Mouse (Mus musculus) erythroblast, adult 5-6 weeks (primary cell): ENCODE results near the gene Pou2f2. TPM values are rescaled to one million over a fixed set of nuclear protein-coding genes. Genes with fewer than 3 reads are reported as not detected.
A peak's percentile ranks its signal among the peaks of the same experiment; 100 is the strongest.

ENCODE experiments used
- ATAC-seq: replicated peaks from 2 replicates; pipeline ENCODE4 v1.8.0; 2016; ENCODE audit warnings: moderate number of reproducible peaks, mild to moderate bottlenecking, moderate TSS enrichment, inconsistent platforms; ENCODE audit not compliant: poor library complexity, low FRiP score, severe bottlenecking
- total RNA-seq, 2 experiments: library from RNA; stranded (forward) in 1 of 2; stranded (reverse) in 1 of 2; fragments of 150-400 nt in 1 of 2; fragments of 200-764, 138-1000 nt in 1 of 2; gene quantifications; 2 replicates each; pipeline versions ENCODE4 v1.2.3 to v1.2.4; 2015 to 2017; ENCODE audit warnings: low replicate concordance in 2 of 2

The Pou2f2 gene
- total RNA-seq, 2 experiments from 2014 or later = 1.2 to 3.1 TPM

DNA sequence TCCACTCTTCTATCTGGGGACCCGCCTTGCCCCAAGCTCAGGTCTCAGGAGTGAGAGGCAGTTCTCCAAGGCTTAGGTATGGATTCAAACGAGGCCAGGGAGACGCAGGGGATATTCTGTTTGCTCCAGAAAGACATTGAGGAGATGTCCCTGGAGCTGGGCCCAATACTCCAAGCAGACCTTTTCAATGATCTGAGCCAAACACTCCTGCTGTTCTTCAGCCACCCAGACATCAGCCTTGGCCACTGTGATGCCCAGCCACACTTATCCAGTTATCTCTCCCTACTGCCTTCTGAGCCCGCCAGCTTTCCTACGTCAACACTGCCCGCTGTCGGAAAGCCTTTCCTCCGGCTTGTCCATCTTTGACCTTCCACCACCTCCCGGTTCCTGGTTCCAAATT, 69.2 kb downstream of the Pou2f2 start:
- no peak for ATAC-seq

- no peak for ATAC-seq
Observed at GRCm38 (mm10) chr7:25109355-25109754, 70.2 kb downstream of the Pou2f2 start.

DNA sequence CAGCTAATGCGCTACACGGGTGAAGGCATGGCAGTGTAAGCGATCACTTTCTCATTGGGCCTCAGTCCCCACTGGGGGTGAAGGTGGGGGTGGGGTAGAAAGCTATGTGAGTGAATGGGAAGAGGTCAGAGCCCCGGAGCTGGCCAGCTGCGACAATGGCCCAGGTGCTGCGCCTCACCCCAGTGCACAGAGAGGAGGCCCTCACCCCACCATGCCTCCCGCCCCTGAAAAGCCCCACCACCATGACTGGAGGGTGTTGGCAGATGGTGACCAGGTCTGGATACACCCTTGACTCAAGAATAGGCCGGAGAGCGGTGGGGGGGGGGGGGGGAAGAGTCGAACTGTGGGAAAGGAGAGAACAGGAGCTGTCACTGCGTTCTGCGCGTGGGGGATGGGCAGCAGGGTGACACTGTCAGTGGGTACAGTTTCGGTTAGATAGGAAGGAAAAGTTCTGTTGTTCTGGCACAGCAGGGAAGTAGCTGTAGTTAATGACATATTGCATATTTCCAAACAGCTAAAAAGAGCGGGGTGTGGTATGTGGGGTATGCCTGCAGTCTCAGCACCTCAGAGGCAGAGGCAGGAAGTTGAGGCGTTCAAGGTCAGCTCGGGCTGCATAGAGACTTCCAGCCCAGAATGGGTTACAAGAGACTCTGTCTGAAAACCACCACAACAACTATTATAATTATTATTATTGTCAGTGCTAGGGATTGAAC, 72.6 kb downstream of the Pou2f2 start:
- no peak for ATAC-seq

GRCm38 (mm10) chr7:25105411-25106160, 73.9 kb downstream of the Pou2f2 start:
- ATAC-seq = peak; percentile 83

DNA sequence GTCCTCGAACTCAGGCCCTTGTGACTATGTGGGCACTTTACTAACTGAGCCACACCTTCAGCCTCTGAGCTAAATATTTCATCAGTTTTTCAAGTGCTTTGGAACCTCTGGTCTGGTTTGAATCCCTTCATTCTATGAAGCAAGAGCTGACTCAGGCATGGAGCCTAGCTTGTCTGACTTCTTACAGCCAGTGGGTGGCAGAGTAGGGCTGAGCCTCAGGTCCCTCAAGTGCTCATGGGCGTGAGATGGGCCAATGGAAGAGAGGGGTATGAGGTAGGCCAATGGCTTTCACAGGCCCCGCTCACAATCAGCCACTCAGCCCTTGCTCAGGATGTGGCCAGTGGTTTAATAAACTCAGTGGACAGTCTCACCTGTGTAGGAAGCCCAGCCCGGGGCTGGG, 79.9 kb downstream of the Pou2f2 start:
- no peak for ATAC-seq

DNA sequence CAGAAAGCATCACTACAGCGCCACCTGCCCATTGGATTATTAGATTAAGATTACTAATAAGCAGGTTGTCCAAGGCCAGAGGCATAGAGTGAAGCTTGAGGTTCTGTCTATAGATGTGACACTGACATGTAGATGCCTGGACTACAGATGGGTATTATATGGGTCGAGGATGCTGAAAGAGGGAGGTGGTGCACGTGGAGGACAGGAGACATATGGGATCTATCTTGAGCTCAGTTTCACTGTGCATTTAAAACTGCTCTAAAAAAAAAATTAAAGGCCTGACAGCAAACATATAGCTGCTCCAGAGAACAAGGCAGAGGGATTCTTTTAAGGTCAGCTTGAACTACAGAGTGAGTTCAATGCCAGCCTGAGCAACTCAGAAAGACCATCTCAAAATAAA, 81.4 kb downstream of the Pou2f2 start:
- ATAC-seq = no peak

- no peak for ATAC-seq
Observed at GRCm38 (mm10) chr7:25089875-25090274, 89.7 kb downstream of the Pou2f2 start.

GRCm38 (mm10) chr7:25088968-25089367, 90.6 kb downstream of the Pou2f2 start:
- ATAC-seq = no peak

DNA sequence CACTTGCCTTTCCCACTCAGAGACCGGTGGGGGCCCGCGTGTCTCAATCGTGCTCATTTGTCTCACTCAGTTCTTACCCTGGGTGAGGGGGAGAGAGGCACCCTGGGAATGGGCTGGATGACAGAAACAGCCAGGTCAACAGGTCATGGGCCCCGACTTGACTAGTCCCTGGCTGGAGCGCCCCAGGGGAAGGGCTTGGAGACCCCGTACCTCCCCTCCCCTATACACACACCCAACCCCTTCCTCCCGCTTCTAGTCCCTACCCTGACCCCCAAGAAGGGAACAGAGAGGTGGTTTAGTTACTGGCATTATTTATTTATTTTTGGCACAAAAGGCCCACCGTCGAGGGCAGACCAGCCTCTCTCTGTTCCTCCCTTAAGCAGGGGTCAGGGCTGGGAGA, 91.0 kb downstream of the Pou2f2 start:
- 0 out of 2 replicates have a peak, but pooled peaks have one; percentile 19 for ATAC-seq

GRCm38 (mm10) chr7:25087972-25088371, 91.6 kb downstream of the Pou2f2 start:
- ATAC-seq = no peak

GRCm38 (mm10) chr7:25087256-25087912, 92.1 kb downstream of the Pou2f2 start:
- no peak for ATAC-seq

DNA sequence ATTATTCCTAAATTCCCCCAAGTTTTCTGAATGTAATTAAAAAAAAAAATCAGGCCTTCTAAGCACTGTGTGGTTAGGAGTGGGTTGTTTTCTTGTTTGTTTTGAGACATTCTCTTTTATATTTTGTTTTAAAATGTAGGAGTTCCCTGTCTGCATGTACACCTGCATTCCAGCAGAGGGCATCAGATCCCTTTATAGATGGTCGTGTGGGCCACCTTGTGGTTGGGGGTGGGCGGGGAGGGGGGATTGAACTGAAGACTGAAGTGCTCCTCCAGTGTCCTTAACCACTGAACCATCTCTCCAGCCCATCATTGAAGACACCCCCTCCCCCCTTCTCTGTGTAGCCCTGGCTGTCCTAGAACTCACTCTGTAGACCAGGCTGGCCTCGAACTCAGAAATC, 92.9 kb downstream of the Pou2f2 start:
- ATAC-seq = no peak

- ATAC-seq = no peak
Observed at GRCm38 (mm10) chr7:25084621-25085020, 94.9 kb downstream of the Pou2f2 start.

GRCm38 (mm10) chr7:25082510-25082909, 97.0 kb downstream of the Pou2f2 start:
- ATAC-seq = no peak

GRCm38 (mm10) chr7:25080431-25080830, 99.1 kb downstream of the Pou2f2 start:
- no peak for ATAC-seq

- ATAC-seq = no peak
Observed at GRCm38 (mm10) chr7:25079496-25080026, 100.0 kb downstream of the Pou2f2 start.

- ATAC-seq = no peak
Observed at GRCm38 (mm10) chr7:25077414-25077755, 102.1 kb downstream of the Pou2f2 start.

GRCm38 (mm10) chr7:25076663-25077413, 102.7 kb downstream of the Pou2f2 start:
- peak; percentile 94 for ATAC-seq

DNA sequence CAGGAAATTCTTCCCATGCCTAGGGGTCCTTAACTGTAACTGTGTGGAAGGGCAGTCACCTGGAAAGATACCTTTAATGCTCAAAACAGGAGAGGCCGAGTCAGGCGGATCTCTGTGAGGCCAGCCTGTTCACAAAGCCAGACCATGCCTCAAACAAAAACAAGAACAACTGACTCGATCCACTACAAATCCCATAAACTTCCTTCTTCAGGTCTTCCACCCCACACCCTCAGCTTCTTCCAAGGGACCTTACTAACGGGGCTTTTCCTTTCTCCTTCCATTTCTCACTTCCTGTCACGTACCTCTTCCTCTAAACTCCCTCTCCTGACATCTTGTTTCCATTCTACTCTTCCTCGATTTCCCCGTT, 103.2 kb downstream of the Pou2f2 start:
- ATAC-seq = no peak

- no peak for ATAC-seq
Observed at GRCm38 (mm10) chr7:25073924-25074323, 105.6 kb downstream of the Pou2f2 start.
